Mouse (Mus musculus) embryonic facial prominence, embryonic 12.5 days (tissue): ENCODE results near the gene Tmprss4. TPM values are rescaled to one million over a fixed set of nuclear protein-coding genes. Genes with fewer than 3 reads are reported as not detected.

Source experiments
- ATAC-seq: fragments of 200-750 bp; cut with Nextera tagmentation; 2 replicates; pipeline ENCODE4 v1.8.0; 2017; ENCODE audit not compliant: insufficient number of reproducible peaks, insufficient read depth, low FRiP score, low TSS enrichment
- H3K27ac ChIP-seq: fragments of 300-500 bp; sonication (generic); 2 replicates; pipeline ENCODE4 v1.5.1; 2016; ENCODE audit warnings: mild to moderate bottlenecking
- H3K27me3 ChIP-seq: fragments of 300-500 bp; sonication (generic); 2 replicates; pipeline ENCODE4 v1.6.1; 2016; ENCODE audit warnings: mild to moderate bottlenecking, moderate library complexity
- H3K36me3 ChIP-seq: fragments of 300-500 bp; sonication (generic); 2 replicates; pipeline ENCODE4 v1.6.1; 2016; ENCODE audit warnings: mild to moderate bottlenecking
- H3K4me1 ChIP-seq: fragments of 300-500 bp; sonication (generic); 2 replicates; pipeline ENCODE4 v1.6.1; 2016
- H3K4me2 ChIP-seq: fragments of 300-500 bp; sonication (generic); replicated peaks from 2 replicates; pipeline ENCODE4 v1.6.1; 2016; ENCODE audit warnings: mild to moderate bottlenecking, moderate library complexity
- H3K4me3 ChIP-seq: fragments of 300-500 bp; sonication (generic); 2 replicates; pipeline ENCODE4 v1.5.1; 2016; ENCODE audit warnings: mild to moderate bottlenecking
- H3K9ac ChIP-seq: fragments of 300-500 bp; sonication (generic); 2 replicates; pipeline ENCODE4 v1.6.1; 2016; ENCODE audit warnings: mild to moderate bottlenecking, moderate library complexity
- H3K9me3 ChIP-seq: fragments of 300-500 bp; sonication (generic); 2 replicates; pipeline ENCODE4 v1.6.1; 2016; ENCODE audit warnings: mild to moderate bottlenecking, moderate library complexity
- WGBS: fragments of 180-500 bp; shearing (Covaris S2); methylation state at CpG from one replicate; pipeline ENCODE4 v1.1.7; 2016; 5-methylcytosine and 5-hydroxymethylcytosine counted together
- polyA plus RNA-seq: library from polyadenylated mRNA; unstranded; fragments of >200 nt; fragmentation: Nextera tagmentation; extraction: Ambion mirVana; gene quantifications from 2 replicates; pipeline ENCODE4 v1.2.1, GENCODE M21; 2016

Gene Tmprss4
- polyA plus RNA-seq, 1 experiment from 2014 or later: 0.56 TPM

DNA sequence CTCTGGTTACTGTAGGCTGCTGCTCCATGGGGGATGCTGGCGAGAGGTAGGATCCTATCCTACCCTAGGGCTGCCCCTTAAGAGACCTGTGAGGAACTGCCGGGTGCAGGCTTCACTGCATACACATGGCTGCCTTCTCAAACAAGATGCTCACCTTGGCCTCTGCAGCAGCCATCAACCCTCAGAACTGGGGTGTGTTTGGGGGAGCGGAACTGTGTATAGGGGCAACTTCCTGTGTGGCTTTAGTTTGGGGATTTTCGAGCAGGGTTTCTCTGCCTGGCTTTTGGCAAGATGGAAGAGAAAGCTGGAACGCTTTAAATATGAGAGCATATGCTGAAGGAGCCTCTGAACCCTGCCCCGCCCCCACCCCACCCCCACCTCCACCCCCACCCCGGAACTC lies 77.0 kb downstream of the Tmprss4 start:
- H3K9me3 ChIP-seq: no peaks in the 10 kb centered on the region

DNA sequence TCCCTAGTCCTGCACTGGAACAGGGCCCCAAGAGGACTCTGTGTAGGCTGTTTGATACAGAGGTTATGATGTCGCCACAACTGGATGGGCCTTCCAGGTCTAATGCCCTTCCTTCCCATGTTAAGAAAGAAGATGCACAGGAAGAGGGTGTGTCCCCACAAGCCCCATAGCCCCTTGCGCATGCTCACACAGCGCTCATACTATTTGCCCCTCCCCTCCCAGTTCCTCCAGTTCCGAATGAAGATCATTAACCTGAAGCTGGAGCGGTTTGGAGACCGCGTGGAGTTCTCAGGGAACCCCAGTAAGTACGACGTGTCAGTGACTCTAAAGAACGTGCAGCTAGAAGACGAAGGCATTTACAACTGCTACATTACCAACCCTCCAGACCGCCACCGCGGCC lies 78.7 kb downstream of the Tmprss4 start:
- 88% methylated on average over 14 of the region's 14 CpGs for WGBS

More for the DNA sequence above, 77.0 kb downstream of the Tmprss4 start:
- Histone ChIP-seq H3K36me3 (peaks cover 18% of the 10 kb centered on the region), H3K4me1 (peaks cover 8% of the 10 kb centered on the region), H3K27me3 (0 out of 2 replicates have a peak, but pooled peaks cover 5% of the 10 kb centered on the region), H3K27ac (no peak overlapping the region), H3K4me2 (no peak overlapping the region), H3K9ac (no peak overlapping the region), H3K4me3 (no peak overlapping the region)
- no peak for ATAC-seq
- WGBS: 53% methylated on average over 7 of the region's 7 CpGs

More for the DNA sequence above, 78.7 kb downstream of the Tmprss4 start:
- no peak overlapping the region for H3K9ac ChIP-seq
- H3K27ac ChIP-seq: no peak overlapping the region
- no peak overlapping the region for H3K4me2 ChIP-seq
- peaks cover 18% of the 10 kb centered on the region for H3K36me3 ChIP-seq
- no peak for ATAC-seq
- H3K4me3 ChIP-seq: no peak overlapping the region
- no peaks in the 10 kb centered on the region for H3K9me3 ChIP-seq
- 0 out of 2 replicates have a peak, but pooled peaks cover 5% of the 10 kb centered on the region for H3K27me3 ChIP-seq
- H3K4me1 ChIP-seq: peaks cover 10% of the 10 kb centered on the region

Other genes starting within 250 kb of the Tmprss4 start
- gene Ube4a, start 238.5 kb downstream of the Tmprss4 start, polyA plus RNA-seq: 25.7 and 26.3 TPM in 2 replicates
- gene Cd3g, start 223.7 kb downstream of the Tmprss4 start, polyA plus RNA-seq: not detected in 2 replicates
- gene Cd3d, start 222.3 kb downstream of the Tmprss4 start, polyA plus RNA-seq: not detected in 2 replicates
- gene Cd3e, start 194.5 kb downstream of the Tmprss4 start, polyA plus RNA-seq: not detected in 2 replicates
- gene Mpzl2, start 164.3 kb downstream of the Tmprss4 start, polyA plus RNA-seq: 8.8 and 11.3 TPM in 2 replicates
- gene Mpzl3, start 148.9 kb downstream of the Tmprss4 start, polyA plus RNA-seq: 1.7 and 1.9 TPM in 2 replicates
- gene Jaml, start 124.9 kb downstream of the Tmprss4 start, polyA plus RNA-seq: 0.23 and 0.38 TPM in 2 replicates
- gene Scn2b, start 86.3 kb downstream of the Tmprss4 start, polyA plus RNA-seq: 5.4 and 5.7 TPM in 2 replicates
- gene Scn4b, start 65.7 kb downstream of the Tmprss4 start, polyA plus RNA-seq: 0.35 and 0.41 TPM in 2 replicates
- 0.36 and 0.38 TPM in 2 replicates for gene BC049352, start 22.1 kb downstream of the Tmprss4 start, polyA plus RNA-seq
- gene Il10ra, start 65.1 kb upstream of the Tmprss4 start, polyA plus RNA-seq: 0.45 and 0.60 TPM in 2 replicates
- 0.81 and 0.90 TPM in 2 replicates for gene Tmprss13, start 115.0 kb upstream of the Tmprss4 start, polyA plus RNA-seq
- gene Fxyd6, start 166.1 kb upstream of the Tmprss4 start, polyA plus RNA-seq: 117 and 121 TPM in 2 replicates
- gene Fxyd2, start 195.6 kb upstream of the Tmprss4 start, polyA plus RNA-seq: 2.9 and 3.8 TPM in 2 replicates
- 0.87 and 1.2 TPM in 2 replicates for gene Dscaml1, start 222.5 kb upstream of the Tmprss4 start, polyA plus RNA-seq